Mouse (Mus musculus) liver, adult (tissue): ENCODE data around the gene Dnajc4.

Experiments used
- GATA4 ChIP-seq: IDR thresholded peaks from 2 replicates; pipeline ENCODE4 v1.6.1; 2014; ENCODE audit warnings: mild to moderate bottlenecking, low read length; ENCODE audit not compliant: insufficient replicate concordance

The Dnajc4 gene

DNA sequence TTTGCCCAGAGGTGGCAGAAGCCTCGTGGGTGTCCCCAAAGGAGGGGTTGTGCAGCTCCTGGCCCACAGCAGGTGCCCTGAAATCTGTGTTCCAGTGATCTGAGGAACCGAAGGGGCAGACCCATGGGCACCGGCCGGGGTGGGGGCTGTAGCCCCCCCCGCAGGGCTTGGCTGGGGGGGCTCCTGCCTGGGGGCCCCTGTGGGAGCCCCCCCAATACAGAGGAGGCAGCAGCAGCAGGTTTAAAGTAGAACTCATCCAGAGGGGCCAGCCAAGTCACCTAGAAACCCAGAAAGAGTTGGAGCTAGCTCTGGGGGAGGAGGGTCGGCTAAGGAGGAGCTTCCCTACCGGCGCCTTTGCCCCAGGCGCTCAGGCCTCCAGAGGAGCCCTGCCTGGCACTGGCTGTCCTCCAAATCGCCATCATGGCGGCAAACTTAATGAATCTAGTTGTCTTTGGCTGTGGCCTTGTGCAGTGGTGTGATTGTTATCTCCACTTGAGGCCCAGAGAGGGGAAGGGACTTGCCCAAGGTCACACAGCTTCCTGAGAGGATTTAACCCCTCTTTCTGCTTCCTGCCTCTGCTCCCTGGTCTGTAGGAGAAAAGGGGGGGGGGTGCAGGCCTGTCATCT lies 21.8 kb downstream of the Dnajc4 start:
- no peak for TF ChIP-seq GATA4

DNA sequence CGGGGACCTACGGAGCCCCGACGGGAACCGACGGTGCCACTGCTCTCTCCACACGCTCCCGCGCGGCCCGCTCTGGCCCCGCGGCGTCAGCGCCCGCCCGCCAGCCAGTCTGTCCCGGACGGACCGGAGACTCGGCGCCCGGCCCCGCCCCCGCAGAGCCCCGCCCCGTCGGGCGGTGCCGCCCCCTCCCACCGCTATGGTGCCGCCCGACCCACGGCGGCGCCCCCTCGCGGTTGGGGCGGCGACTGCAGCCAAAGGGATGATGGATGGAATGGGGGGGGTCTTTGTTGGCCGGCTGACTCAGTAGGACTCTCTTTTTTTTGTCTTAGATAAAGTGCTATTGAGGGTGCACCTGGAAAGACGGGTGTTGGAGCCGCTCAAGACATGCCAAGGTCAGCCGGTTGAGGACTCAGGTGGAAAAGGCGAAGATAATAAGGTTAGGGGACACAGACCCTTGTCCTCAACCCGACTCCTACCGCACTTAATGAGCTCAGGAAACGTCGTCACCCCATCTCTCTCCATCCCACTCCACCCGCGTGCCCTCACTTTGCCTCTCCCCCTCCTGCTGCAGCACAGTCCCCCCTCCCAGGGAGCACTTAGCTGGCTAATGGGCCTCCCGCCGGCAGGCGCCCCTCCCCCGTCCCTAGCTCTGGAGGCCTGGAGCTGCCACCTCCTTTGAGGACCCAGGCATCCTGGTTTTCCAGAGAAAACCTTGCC lies 22.5 kb downstream of the Dnajc4 start:
- no peak for TF ChIP-seq GATA4

GRCm38 (mm10) chr19:6969291-6969664 lies 23.1 kb downstream of the Dnajc4 start:
- no peak for TF ChIP-seq GATA4

DNA sequence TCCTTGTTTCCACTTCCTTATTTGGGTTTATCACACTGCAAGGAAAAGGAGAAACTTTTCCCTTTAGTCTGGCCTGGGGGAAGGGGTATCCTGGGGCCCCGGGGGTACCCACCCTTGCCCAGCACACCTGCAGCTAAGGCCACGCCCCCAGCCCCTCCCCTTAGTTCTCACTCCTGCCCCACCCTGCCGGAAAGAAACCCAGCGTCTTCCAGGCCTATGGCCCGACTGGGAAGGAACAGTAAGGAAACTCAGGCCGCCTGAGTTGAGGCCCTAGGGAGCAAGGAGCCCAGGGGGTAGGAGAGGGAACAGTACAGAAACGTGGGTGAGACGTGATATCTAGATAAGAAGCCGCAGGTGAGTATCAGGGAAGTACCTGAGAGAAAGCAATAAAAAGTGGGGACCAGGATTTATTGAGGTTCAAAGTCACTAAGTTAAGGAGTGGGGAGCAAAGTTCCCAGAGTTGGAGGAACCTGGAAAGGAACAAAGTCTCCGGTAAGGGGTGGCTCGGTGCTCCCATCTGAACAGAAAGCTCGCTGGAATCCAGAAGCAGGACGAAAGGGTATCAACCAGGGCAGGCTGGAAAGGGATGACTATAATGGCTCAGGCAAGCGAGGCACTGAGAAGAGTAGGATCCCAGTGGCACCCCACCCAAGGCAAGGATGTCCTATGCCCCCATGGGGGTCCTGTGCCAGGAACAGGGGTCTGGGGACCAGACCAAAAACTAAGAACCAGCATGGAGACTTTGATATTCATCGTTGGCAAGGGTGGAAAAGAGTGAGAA lies 23.7 kb downstream of the Dnajc4 start:
- no peak for TF ChIP-seq GATA4

GRCm38 (mm10) chr19:6956461-6956860 lies 35.9 kb downstream of the Dnajc4 start:
- TF ChIP-seq GATA4 = no peak

GRCm38 (mm10) chr19:6955424-6955823 lies 36.9 kb downstream of the Dnajc4 start:
- no peak for TF ChIP-seq GATA4

DNA sequence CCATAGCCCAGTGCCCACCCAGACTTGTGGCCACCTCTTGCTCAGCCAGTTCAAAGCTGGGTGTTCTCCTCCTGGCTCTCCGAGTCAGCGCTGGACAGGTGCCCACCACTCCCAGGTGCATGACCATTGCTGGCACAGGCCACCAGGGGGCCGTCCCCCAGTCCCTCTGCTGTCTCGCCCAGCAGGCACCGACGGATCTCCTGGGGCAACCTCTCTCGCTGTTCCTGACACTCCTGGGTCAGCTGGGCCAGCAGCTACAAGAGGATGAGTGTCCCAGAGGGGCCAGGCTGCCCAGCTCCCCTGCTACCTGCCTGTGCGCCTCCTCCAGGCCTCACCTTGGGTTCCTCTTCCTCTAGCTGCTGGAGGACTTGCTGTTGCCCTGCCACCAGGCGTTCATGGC lies 38.3 kb downstream of the Dnajc4 start:
- no peak for TF ChIP-seq GATA4

GRCm38 (mm10) chr19:6952712-6953037 lies 39.7 kb downstream of the Dnajc4 start:
- TF ChIP-seq GATA4 = peak; percentile 98

- TF ChIP-seq GATA4 = 0 out of 2 replicates have a peak, but pooled peaks have one; percentile 34
Observed at GRCm38 (mm10) chr19:6951994-6952711, 40.2 kb downstream of the Dnajc4 start.

- no peak; the same call in 1 of the 2 replicates for TF ChIP-seq GATA4
Observed at GRCm38 (mm10) chr19:6951381-6951968, 40.9 kb downstream of the Dnajc4 start.

DNA sequence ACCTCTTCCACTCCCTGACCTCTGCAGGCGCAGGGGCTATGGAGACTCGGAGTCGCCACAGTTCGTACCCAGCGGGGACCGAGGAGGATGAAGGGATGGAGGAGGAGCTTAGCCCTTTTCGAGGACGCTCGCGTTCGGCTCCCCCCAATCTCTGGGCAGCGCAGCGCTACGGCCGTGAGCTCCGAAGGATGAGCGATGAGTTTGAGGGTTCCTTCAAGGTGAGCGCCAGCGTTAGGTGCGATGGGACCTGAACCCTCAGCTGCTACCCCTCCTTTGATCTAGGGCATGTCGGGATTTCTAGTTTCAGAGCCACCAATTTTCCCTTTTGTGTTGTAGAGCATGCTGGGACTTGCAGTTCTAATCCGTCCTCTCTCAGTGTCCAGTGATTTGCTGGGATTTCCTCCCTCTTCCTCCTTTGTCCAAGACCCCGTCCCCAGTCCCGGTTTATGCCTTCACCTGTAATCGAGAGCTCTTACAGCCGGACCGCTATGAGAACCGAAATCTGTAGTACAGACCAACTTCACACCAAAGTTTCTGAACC lies 41.7 kb downstream of the Dnajc4 start:
- no peak for TF ChIP-seq GATA4

DNA sequence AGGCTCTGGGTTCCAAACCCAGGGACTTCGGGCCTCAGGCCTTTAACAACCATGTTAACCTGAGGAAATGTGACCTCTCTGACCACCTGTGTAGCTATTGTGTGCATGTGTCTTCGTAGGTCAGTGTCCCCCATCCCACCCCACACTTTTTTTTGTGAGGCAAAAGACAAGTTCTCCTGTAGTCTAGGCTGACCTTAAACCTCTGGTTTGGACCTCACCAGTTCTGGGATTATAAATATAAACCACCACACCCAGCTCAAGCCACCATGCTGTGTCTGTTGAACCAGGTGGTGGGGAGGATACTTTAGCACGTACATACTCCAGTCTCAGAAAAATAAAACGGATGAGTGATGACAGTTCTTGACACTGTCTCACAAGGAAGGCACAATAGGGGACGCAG lies 42.4 kb downstream of the Dnajc4 start:
- no peak for TF ChIP-seq GATA4

- no peak for TF ChIP-seq GATA4
Observed at GRCm38 (mm10) chr19:6949532-6949931, 42.8 kb downstream of the Dnajc4 start.

DNA sequence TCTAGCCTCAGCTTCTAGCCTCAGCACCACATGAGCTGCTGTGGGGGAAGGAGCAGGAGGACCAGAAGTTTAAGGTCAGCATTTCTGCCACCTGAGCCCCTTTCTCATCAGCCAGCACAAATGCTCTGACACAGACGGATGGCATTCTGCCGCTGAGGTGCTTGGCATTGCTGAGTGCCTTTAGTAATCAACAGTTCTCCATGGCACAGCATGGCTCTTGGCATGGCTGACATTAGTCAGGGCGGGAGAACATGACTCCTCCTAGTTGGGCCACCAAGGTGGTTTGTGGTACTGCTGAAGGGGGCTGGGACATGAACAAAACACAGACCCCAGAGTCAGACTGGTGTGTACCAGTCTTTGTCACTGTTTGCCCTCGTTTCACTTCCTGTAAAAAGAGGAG lies 44.2 kb downstream of the Dnajc4 start:
- no peak for TF ChIP-seq GATA4

DNA sequence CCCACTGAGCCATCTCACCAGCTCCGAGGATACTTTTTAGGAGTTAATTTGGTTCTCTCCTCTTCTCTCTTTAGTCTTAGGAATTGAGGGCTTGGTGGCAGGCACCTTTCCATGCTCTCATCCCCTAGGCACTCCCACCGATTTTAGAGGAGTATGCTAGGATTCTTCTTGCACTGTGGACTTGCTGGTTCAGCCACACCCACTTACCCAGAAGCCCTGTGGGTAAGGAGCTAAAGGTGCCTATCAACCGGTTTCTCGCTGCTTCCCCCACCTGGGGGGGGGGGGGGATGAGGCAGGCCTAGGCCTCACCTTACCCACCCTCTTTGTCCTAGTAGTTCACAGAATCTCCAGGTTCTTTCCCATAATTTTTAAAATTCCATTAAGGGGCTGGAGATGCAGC lies 44.6 kb downstream of the Dnajc4 start:
- TF ChIP-seq GATA4 = no peak
